Mouse (Mus musculus): ENCODE results near the gene Trim52.
"Not testable (repeated sequence)": the region's sequence is repeated elsewhere in the genome, so short reads cannot be mapped to it uniquely, and the experiment has no call there.

Trim52 gene

DNA sequence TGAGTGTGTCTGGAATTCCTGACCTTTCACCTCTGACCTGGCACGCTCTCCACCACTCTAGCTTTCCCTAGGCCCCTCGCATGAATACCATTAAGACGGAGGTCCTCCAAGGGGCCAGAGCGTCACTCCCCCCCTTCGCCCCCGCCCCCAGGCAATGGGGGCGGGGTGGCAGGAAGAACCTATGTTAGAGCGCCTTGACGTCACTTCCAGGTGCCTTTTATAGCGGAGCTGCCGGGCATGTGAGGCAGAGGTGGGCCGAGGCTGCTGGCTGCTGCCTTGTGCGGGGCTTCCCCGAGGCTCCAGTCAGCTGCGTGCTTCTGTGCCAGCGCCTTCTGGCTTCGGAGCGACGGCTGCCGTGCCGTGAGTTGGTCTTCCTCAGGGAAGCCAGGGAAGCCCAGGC lies at the start of gene Trim52:
Trim52 (plus strand) TSS at position 219 of the 400 bp plus-strand sequence.
- DNase-seq (ENCODE audit: low read depth in 1 of 2, low spot score in 2 of 2), result no peak

DNA sequence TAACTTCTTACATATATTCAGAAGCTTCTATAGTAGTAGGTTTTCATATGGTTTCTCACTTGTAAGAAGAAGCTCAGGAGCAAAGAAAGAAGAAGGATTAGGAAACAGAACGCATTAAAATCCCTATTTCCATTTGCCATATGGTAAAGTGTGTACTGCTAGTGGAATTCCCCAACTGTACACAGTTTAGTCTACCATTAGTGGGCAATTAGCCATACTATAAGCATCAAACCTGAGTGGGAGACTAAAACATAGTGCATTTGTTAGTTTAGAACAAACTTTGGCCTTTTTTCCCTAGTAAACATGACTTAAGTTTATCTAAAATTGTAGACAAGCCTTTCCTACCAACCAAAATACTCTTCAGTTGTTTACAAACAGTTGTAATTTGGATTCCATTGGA lies 33.4 kb upstream of the Trim52 start:
- DNase-seq (ENCODE audit: low read depth in 1 of 2, low spot score in 2 of 2), result no peak

DNA sequence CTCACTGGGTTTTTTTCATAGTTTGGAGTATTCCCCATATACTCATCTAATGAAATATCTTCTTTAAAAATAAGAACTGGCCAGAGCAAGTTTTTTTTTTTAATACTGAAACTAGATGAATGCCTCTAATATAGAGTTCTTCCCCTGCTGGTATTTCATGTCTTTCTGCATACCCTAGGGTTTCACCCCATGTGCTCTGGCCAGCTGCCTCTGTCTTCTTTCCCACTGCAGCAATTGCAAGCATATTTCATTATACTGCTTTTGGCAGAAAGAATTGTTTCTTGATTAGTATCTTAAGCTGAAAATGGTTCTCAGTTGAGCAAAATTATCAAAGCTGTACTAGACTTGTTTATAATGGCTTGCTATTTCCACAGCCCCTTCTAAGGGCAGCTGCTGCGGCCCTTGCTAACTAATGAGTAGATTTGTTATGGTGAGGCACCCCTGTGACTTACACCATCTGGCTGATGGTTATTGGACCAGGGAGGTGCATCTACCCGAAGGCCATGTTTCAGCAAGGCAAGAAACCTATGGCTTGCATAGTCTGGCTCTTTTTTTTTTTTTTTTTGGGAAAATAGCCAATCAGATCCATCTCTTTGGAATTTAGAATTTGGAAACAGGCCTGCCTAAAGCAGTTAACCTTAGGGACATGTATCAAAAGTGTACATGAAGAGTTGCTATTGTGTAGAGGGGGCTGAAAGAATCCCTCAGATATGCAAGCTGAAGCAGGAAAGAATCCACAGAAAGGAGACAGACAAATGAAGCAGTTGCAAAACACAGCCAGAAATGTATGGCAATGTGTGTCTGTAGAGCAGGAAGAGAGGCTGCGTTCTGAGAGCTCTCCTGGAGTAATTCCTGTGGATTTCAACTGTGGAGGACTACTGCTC lies 30.6 kb upstream of the Trim52 start:
- no peak for DNase-seq (ENCODE audit: low read depth in 1 of 2, low spot score in 2 of 2)

DNA sequence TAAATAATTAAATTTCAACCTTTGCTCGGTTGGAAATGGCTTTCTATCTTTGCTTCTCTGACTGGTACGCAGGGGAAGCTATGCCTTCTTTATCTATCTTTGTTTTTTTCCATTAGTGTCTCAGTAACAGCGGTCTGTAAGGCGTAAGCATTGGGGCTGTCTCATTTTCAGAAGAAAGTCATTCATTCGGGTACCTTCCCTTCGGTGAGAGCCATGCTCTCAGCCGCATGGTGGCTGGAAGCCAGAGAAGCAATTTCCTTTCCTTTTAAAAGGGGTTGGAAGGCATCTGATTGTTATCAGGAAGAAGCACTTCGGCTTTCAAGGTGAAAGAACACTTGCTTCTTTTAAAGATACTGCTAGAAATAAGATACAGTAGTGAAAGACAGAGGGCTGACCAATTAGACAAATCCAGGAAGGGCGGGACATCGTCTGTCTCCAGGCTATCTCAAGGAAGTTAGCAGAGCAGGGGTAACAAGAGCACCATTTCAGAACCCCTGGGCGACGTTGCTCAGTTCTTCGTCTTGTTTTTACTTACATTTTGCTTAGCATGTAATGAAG lies 17.4 kb upstream of the Trim52 start:
- no peak for DNase-seq (ENCODE audit: low read depth in 1 of 2, low spot score in 2 of 2)

DNA sequence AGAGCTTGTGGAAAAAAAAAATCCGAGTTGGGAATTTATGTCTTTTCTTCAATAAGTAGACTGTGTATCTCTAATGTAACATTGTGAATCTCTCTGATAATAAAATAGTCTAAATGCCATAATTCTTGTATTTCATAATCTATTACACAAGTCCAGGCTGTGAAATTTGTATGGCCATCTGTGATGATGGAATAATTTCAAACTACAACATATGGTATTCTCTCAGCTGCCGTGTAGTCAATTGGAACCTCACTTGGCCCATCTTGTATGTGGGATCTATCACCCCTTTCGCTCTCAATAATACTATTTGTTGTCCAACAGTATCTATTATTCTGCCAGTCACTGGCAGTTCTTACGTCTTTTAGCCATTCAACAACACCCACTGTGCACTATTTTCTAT lies 9.2 kb upstream of the Trim52 start:
- no peak for DNase-seq (ENCODE audit: low read depth in 1 of 2, low spot score in 2 of 2)

DNA sequence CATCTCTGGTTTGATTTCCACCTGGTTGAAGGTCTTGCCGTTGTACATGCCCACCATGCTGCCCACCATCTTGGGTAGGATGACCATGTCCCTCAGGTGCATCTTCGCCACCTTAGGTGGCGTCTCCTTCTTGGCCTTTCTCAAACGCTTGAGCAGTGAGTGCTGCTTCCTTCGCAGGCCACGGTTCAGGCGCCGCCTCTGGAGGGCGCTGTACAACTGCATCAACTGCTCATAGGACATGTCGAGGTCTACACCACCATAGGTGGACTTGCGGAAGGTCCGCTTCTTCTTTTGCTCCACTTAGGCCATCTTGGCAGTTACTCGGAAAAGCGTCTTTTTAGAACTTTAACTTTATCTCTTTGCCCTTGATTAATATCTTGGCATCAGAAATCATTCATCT lies 5.1 kb upstream of the Trim52 start:
- DNase-seq (ENCODE audit: low read depth in 1 of 2, low spot score in 2 of 2), result no peak

DNA sequence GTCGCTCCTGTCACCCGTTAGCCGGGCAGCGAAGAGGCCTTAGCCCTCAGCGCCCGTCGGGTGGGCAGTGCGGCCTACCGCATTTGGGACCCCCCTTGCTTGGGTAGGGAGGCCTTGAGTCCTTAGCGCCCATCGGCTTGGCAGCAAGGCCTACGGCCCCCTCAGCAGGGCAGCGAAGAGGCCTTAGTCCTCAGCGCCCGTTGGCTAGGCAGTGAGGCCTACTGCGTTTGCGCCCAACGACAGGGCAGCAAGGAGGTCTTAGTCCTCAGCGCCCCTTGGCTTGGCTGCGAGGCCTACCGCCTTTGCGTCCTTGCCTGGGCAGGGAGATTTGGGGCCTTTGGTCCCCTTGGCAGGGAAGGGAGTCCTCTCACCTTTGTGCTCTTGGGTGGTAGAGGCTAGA lies 427 bp downstream of the Trim52 start:
- DNase-seq (ENCODE audit: low read depth in 1 of 2, low spot score in 2 of 2), result no peak

DNA sequence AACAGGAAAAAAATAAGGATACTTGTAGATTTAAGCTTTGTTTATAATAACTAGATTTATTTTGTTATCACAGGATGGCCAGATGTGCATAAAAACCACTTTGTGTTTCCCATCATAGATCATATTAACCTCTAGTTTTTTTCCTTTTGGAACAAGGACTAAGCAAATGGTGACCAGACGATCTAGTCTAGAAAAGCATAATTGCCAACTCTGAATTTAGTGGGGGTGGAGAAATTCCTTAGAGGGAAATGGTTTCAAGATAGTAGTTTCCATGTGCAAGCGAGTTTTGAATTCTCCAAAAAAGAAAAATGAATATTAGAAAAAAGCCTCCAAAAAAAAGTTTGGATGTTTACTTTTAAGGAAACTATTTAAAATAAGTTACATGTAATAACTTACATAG lies 13.4 kb downstream of the Trim52 start:
- no peak for DNase-seq (ENCODE audit: low read depth in 1 of 2, low spot score in 2 of 2)

DNA sequence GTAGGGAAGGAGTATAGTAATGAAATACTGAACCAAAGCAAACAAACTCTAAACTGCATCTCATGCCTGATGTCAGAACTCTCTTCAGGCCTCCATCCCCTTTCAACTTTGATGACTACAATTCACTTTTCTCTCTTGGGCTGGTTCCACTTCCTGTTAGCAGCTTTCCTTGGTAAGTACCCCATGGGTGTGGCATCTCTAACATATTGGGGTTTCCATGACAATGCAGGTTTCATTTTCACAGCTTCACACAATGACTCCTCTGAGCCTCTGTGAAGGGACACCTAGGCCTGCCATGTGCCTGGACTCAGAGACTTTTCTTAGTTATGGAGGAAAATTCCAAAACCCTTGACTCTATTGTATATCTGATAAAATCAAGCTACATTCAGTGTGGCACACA lies 30.3 kb downstream of the Trim52 start:
- no peak for DNase-seq (ENCODE audit: low read depth in 1 of 2, low spot score in 2 of 2)

DNA sequence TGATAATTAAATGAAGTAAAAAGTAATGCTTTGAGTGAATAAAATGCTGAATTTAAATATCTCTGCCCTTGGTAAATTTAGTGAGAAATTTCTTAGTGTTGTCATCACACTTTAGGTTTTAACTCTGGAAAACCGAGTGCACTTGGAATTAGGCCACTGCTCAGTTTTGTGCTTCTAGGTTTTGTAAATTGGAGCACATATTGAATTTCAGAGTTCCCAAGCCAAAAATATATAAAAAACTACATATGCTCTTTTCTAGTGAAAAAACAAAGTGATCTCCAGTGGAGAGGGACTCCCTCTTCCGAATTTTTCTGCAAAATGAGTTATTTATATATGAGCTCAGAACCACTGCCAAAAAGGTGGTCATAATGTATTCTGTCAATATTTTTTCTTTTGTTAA lies 45.2 kb downstream of the Trim52 start:
- DNase-seq (ENCODE audit: low read depth in 1 of 2, low spot score in 2 of 2), result no peak

DNA sequence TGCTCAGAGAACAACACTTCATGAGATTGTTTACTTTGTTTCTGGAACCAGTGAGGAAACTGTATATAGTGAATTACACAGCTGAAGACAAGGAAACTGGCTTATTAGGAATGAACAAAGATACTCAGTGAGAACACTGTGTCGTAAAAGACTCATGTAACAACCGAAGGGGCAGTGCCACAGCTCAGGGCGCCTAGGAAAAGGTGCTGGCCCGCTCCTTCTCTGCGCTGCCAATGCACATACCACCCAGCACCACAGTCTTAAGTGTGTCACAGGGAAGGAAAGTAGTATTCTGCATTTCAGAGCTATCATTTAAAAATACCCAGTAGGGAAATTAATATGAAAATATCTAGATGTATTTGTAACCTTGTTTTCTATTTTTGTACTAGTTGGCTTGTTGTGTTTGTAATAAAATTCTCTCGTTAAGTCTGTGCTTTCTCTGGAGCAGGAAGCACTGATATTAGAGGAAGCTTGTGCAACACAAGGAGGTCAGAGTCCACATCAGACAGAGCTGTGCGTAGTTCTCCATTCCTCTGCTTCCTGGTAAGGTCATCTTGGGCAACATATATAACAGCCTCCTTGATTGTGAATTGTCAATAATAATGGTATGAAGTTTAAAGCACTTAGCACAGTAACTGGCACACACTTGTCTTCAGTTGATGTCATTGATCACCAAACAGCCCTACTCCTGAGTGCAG lies 49.0 kb downstream of the Trim52 start:
- DNase-seq (ENCODE audit: low read depth in 1 of 2, low spot score in 2 of 2), result no peak

DNA sequence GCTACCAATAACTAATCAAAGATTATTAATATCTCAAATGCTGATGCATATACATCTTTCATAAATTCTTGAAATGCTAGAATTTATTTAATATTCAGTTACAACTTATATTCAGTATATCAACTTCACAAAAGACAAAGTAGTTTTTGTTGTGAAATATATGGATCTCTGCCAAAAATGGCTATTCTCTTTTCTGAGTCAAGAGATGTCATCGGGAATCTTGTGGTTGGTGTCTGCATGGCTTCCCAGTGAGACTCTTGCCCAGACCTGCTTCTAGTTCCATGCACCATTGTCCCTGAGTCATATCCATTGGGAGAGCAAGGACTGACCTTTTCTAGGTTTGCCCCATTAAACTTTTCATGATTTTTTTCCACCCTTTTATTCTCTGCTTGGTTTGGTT lies 50.5 kb downstream of the Trim52 start:
- DNase-seq (ENCODE audit: low read depth in 1 of 2, low spot score in 2 of 2), result no peak

DNA sequence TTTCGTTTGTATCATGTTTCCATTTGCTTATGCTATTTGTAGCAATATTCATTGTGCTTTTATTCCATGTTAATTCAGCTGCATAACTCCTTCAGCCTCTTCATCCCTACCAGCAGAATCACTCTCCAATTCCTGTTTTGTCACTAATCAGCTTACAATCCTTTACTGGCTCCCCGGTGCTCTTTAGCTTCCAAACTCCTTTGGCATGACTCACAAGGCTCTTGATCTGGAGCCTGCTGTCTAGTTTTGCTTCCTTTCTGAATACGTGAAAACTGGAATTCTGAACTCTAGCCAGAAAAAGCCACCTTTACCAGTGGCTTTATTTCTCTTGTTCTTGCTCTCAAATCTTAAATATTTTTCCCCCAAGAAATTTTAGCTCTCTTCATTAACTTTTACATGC lies 56.3 kb downstream of the Trim52 start:
- DNase-seq (ENCODE audit: low read depth in 1 of 2, low spot score in 2 of 2), result no peak

DNA sequence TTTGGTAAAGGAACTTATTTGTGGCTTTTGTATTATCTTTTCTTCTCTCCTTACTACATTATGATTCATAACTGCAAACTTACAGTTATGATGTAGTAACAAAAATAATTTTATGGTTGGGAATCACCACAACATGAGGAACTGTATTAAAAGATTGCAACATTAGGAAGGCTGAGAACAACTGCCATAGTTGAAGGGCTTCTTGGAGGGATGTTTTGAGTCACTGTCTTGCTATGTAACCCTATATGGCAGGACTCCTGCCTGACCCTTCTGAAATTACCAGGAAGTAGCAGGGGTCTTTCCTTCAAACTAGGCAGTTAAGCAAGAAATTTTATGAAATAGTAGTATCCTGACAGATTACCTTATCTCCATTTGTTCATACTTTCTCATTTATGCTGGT lies 57.2 kb downstream of the Trim52 start:
- no peak for DNase-seq (ENCODE audit: low read depth in 1 of 2, low spot score in 2 of 2)

DNA sequence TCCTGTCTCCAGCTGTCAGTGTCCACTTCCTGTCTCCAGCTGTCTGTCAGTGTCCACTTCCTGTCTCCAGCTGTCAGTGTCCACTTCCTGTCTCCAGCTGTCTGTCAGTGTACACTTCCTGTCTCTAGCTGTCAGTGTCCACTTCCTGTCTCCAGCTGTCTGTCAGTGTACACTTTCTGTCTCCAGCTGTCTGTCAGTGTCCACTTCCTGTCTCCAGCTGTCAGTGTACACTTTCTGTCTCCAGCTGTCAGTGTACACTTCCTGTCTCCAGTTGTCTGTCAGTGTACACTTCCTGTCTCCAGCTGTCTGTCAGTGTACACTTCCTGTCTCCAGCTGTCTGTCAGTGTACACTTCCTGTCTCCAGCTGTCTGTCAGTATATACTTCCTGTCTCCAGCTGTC lies 57.9 kb downstream of the Trim52 start:
- DNase-seq (ENCODE audit: low read depth in 1 of 2, low spot score in 2 of 2), result not testable (repeated sequence)

DNA sequence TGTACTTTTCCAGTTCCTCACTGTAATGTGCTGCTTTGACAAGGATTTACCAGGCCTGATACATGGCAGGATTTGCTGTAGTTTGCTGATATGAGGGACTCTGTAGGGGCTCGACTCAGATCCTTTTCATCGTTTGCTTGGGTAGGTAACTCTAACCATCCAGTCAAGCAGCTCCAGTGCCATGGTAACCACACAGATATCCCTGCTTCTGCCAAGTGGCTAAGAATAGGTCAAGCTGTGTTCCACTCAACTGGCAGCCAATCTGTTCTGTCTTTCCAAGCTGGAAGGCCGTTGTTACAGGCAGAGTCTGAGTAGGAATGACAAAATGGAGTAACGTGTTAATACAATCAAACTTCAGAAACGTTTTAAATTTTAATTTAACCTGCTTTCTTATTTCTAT lies 70.9 kb downstream of the Trim52 start:
- DNase-seq (ENCODE audit: low read depth in 1 of 2, low spot score in 2 of 2), result no peak

DNA sequence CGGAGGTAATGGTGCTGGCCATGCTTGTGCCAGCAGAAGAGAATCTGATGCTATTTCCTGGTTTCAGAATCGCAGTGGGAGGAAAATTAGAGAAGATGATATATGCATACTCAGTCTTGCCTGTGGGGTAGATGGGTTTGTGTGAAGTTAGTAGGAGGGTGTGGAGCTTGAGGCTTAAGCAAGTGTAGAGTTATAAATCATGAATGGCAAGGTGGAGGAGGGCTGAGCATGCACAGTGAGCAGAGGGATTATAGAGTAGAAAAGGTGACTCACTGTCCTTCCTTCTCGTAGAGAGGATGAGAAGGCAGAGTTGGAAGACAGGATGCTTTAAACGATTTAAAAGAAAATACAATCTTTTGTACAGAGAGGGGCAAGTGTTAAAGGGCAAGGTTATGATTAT lies 72.2 kb downstream of the Trim52 start:
- DNase-seq (ENCODE audit: low read depth in 1 of 2, low spot score in 2 of 2), result no peak

DNA sequence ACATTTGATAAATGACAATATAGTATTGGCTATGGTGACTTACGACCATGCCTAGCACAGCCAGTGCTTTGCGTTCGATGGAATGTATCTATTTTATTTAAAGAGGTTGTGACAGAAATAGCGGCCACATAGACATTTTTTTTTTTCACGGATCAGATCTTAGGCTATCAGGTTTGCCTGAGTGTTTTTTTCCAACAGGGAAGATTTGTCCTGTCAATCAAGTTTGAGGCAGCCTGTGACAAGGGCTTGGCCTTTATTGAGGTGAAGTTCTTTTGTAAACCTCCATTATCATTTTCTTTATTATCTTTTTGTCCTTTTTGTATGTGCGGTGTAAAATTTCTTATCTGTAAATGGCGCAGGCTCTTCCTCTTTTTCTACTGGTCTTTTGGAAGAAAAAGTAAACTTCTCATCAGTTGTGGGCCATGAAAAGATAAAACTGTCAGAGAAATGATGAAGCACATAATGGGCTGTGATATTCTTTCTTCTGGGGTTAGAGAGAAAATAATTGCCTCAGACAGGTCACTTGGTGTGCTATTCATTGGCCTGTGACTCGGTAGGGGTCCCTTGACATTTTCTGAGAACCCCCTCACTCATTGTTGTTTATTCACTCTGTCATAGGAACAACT lies 73.2 kb downstream of the Trim52 start:
- DNase-seq (ENCODE audit: low read depth in 1 of 2, low spot score in 2 of 2), result no peak

DNA sequence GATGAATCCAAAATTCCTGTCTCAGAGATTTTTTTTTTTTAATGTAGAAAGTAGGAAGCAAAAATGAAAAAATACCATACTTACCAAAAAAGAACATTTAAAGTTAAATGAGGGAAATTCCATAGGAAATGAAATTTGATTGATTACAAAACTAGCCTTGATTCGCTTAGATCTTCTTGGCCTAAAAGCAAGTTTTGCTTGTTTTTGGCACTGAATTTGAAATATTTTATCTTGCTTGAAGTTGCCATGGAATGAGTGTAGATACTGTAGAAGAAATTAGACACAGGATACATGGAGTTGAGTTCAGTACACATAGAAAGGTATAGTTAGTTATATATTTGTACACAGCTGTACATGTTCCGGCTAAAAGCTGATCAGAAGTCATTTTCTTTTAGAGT lies 73.7 kb downstream of the Trim52 start:
- DNase-seq (ENCODE audit: low read depth in 1 of 2, low spot score in 2 of 2), result no peak

DNA sequence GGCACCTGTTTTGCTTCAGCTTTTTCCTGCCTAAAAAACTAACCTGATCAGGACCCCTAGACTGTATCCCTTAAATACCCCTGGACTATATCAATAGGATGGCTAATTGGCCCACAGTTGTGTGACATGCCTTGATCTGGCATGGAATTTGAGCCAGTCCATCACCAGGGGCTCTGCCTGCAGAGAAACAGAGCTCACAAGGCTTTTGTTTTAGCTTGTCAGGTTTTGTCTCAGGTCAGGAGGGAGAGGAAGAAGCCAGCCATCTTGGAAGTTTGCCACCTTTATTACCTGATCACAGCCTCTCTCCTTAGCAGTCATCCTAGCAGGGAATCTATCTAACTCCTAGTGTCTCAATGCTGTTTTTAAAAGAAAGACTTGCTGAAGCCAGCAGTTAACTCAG lies 74.6 kb downstream of the Trim52 start:
- no peak for DNase-seq (ENCODE audit: low read depth in 1 of 2, low spot score in 2 of 2)

DNA sequence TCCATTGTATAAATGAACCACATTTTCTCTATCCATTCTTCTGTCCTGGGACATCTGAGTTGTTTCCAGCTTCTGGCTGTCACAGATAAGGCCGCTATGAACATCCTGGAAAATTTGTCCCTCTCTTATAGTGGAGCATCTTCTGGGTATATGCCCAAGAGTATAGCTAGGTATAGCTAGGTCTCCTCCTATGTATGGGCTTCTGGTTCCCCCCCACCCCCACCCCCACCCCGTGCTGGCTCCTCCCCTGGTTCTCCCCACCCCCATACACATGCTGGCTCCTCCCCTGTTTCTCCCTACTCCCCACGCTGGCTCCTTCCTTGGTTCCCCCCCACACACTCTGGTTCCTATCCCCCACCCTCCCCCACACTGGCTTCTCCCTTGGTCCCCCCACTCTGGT lies 78.0 kb downstream of the Trim52 start:
- DNase-seq (ENCODE audit: low read depth in 1 of 2, low spot score in 2 of 2), result no peak
